Mouse (Mus musculus): Measurements from ENCODE around the gene Vmn1r68. TPM values are rescaled to one million over a fixed set of nuclear protein-coding genes. Genes with fewer than 3 reads are reported as not detected.

Vmn1r68 gene
- total RNA-seq (2014; fragmentation: Nextera tagmentation) (not detected in 2 replicates), total RNA-seq (2017) (0.05 and 0.06 TPM in 2 replicates), polyA plus RNA-seq (2012) (not detected in 2 replicates)

GRCm38 (mm10) chr7:10558385-10558784 lies at the start of gene Vmn1r68:
Gene Vmn1r68 (minus strand): TSS chr7:10558485.
- ATAC-seq (ENCODE audit: extremely low read depth, insufficient number of reproducible peaks, low FRiP score, poor library complexity, severe bottlenecking) (no peak), DNase-seq (ENCODE audit: low spot score) (no peak)
- Histone ChIP-seq H3K9me3 (replicated peaks) (no peaks in the 10 kb centered on the region), H3K4me3 (ENCODE audit: low read depth, low read length) (no peak within 1 kb of the TSS), H3K27me3 (ENCODE audit: insufficient read depth, low read length) (no peaks in the 10 kb centered on the region), H3K4me1 (ENCODE audit: insufficient read depth, low read depth, low read length) (no peaks in the 10 kb centered on the region), H3K36me3 (replicated peaks) (no peaks in the 10 kb centered on the region)
- TF ChIP-seq POLR2AphosphoS5 (IDR thresholded peaks at IDR 0.05; ENCODE audit: insufficient replicate concordance, low read depth, low read length) (no peak), CTCF (IDR thresholded peaks at IDR 0.05; ENCODE audit: low read depth, low read length) (no peak), GATA1 (IDR thresholded peaks at IDR 0.05; ENCODE audit: borderline replicate concordance, low read length) (no peak), TAL1 (conservative IDR thresholded peaks at IDR 0.05; ENCODE audit: low read depth, low read length) (no peak), GATA2 (IDR thresholded peaks at IDR 0.05; ENCODE audit: borderline replicate concordance, low read depth, low read length) (no peak)

- TF ChIP-seq POLR2AphosphoS5 (IDR thresholded peaks at IDR 0.05; ENCODE audit: insufficient replicate concordance, low read depth, low read length): no peak
- no peak for TF ChIP-seq GATA1 (IDR thresholded peaks at IDR 0.05; ENCODE audit: borderline replicate concordance, low read length)
- TF ChIP-seq GATA2 (IDR thresholded peaks at IDR 0.05; ENCODE audit: borderline replicate concordance, low read depth, low read length): no peak
- no peak for TF ChIP-seq TAL1 (conservative IDR thresholded peaks at IDR 0.05; ENCODE audit: low read depth, low read length)
- TF ChIP-seq CTCF (IDR thresholded peaks at IDR 0.05; ENCODE audit: low read depth, low read length): no peak
- no peaks in the 10 kb centered on the region for H3K4me1 ChIP-seq (ENCODE audit: insufficient read depth, low read depth, low read length)
- H3K9me3 ChIP-seq (replicated peaks): peaks cover 8% of the 10 kb centered on the region
- H3K4me3 ChIP-seq (ENCODE audit: low read depth, low read length): no peak overlapping the region
- H3K36me3 ChIP-seq (replicated peaks): no peaks in the 10 kb centered on the region
- H3K27me3 ChIP-seq (ENCODE audit: insufficient read depth, low read length): no peaks in the 10 kb centered on the region
- DNase-seq (ENCODE audit: low spot score) (no peak), ATAC-seq (ENCODE audit: extremely low read depth, insufficient number of reproducible peaks, low FRiP score, poor library complexity, severe bottlenecking) (no peak)
Measured at GRCm38 (mm10) chr7:10495578-10495977, 62.7 kb downstream of the Vmn1r68 start.

- no peaks in the 10 kb centered on the region for H3K27me3 ChIP-seq (ENCODE audit: insufficient read depth, low read length)
- ATAC-seq (ENCODE audit: extremely low read depth, insufficient number of reproducible peaks, low FRiP score, poor library complexity, severe bottlenecking): no peak
- TF ChIP-seq GATA2 (IDR thresholded peaks at IDR 0.05; ENCODE audit: borderline replicate concordance, low read depth, low read length): no peak
- TF ChIP-seq CTCF (IDR thresholded peaks at IDR 0.05; ENCODE audit: low read depth, low read length): no peak
- TF ChIP-seq TAL1 (conservative IDR thresholded peaks at IDR 0.05; ENCODE audit: low read depth, low read length): no peak
- TF ChIP-seq GATA1 (IDR thresholded peaks at IDR 0.05; ENCODE audit: borderline replicate concordance, low read length): no peak
- TF ChIP-seq POLR2AphosphoS5 (IDR thresholded peaks at IDR 0.05; ENCODE audit: insufficient replicate concordance, low read depth, low read length): no peak
- no peak for DNase-seq (ENCODE audit: low spot score)
- H3K36me3 ChIP-seq (replicated peaks): no peaks in the 10 kb centered on the region
- H3K9me3 ChIP-seq (replicated peaks): peaks cover 8% of the 10 kb centered on the region
- H3K4me3 ChIP-seq (ENCODE audit: low read depth, low read length): no peak within 1 kb of the TSS
- no peaks in the 10 kb centered on the region for H3K4me1 ChIP-seq (ENCODE audit: insufficient read depth, low read depth, low read length)
Measured at GRCm38 (mm10) chr7:10494786-10495521, 63.3 kb downstream of the Vmn1r68 start, which contains the start of gene Zik1. Gene Zik1 (minus strand): TSS chr7:10495394.

GRCm38 (mm10) chr7:10480588-10481233 lies 77.6 kb downstream of the Vmn1r68 start:
- no peak overlapping the region for H3K4me3 ChIP-seq (ENCODE audit: low read depth, low read length)
- TF ChIP-seq POLR2AphosphoS5 (IDR thresholded peaks at IDR 0.05; ENCODE audit: insufficient replicate concordance, low read depth, low read length) (no peak), GATA1 (IDR thresholded peaks at IDR 0.05; ENCODE audit: borderline replicate concordance, low read length) (no peak), CTCF (IDR thresholded peaks at IDR 0.05; ENCODE audit: low read depth, low read length) (no peak), GATA2 (IDR thresholded peaks at IDR 0.05; ENCODE audit: borderline replicate concordance, low read depth, low read length) (no peak), TAL1 (conservative IDR thresholded peaks at IDR 0.05; ENCODE audit: low read depth, low read length) (no peak)

GRCm38 (mm10) chr7:10479813-10480212 lies 78.5 kb downstream of the Vmn1r68 start:
- H3K4me1 ChIP-seq (ENCODE audit: insufficient read depth, low read depth, low read length): no peaks in the 10 kb centered on the region
- TF ChIP-seq TAL1 (conservative IDR thresholded peaks at IDR 0.05; ENCODE audit: low read depth, low read length) (no peak), POLR2AphosphoS5 (IDR thresholded peaks at IDR 0.05; ENCODE audit: insufficient replicate concordance, low read depth, low read length) (no peak), GATA2 (IDR thresholded peaks at IDR 0.05; ENCODE audit: borderline replicate concordance, low read depth, low read length) (no peak), CTCF (IDR thresholded peaks at IDR 0.05; ENCODE audit: low read depth, low read length) (no peak)
- ATAC-seq (ENCODE audit: extremely low read depth, insufficient number of reproducible peaks, low FRiP score, poor library complexity, severe bottlenecking) (no peak), DNase-seq (ENCODE audit: low spot score) (no peak)
- no peaks in the 10 kb centered on the region for H3K36me3 ChIP-seq (replicated peaks)
- H3K4me3 ChIP-seq (ENCODE audit: low read depth, low read length): no peak overlapping the region
- H3K27me3 ChIP-seq (ENCODE audit: insufficient read depth, low read length): no peaks in the 10 kb centered on the region
- no peaks in the 10 kb centered on the region for H3K9me3 ChIP-seq (replicated peaks)

More at GRCm38 (mm10) chr7:10480588-10481233, 77.6 kb downstream of the Vmn1r68 start:
- no peaks in the 10 kb centered on the region for H3K27me3 ChIP-seq (ENCODE audit: insufficient read depth, low read length)
- DNase-seq (ENCODE audit: low spot score): no peak
- H3K4me1 ChIP-seq (ENCODE audit: insufficient read depth, low read depth, low read length): no peaks in the 10 kb centered on the region
- ATAC-seq (ENCODE audit: extremely low read depth, insufficient number of reproducible peaks, low FRiP score, poor library complexity, severe bottlenecking): no peak
- no peaks in the 10 kb centered on the region for H3K36me3 ChIP-seq (replicated peaks)
- H3K9me3 ChIP-seq (replicated peaks): no peaks in the 10 kb centered on the region

- Histone ChIP-seq H3K9me3 (replicated peaks) (no peaks in the 10 kb centered on the region), H3K27me3 (ENCODE audit: insufficient read depth, low read length) (no peaks in the 10 kb centered on the region), H3K4me1 (ENCODE audit: insufficient read depth, low read depth, low read length) (no peaks in the 10 kb centered on the region), H3K4me3 (ENCODE audit: low read depth, low read length) (no peak overlapping the region), H3K36me3 (replicated peaks) (no peaks in the 10 kb centered on the region)
- TF ChIP-seq CTCF (IDR thresholded peaks at IDR 0.05; ENCODE audit: low read depth, low read length) (no peak), GATA2 (IDR thresholded peaks at IDR 0.05; ENCODE audit: borderline replicate concordance, low read depth, low read length) (no peak), POLR2AphosphoS5 (IDR thresholded peaks at IDR 0.05; ENCODE audit: insufficient replicate concordance, low read depth, low read length) (no peak), TAL1 (conservative IDR thresholded peaks at IDR 0.05; ENCODE audit: low read depth, low read length) (no peak)
- no peak for DNase-seq (ENCODE audit: low spot score)
- no peak for ATAC-seq (ENCODE audit: extremely low read depth, insufficient number of reproducible peaks, low FRiP score, poor library complexity, severe bottlenecking)
Measured at GRCm38 (mm10) chr7:10458166-10458565, 100.1 kb downstream of the Vmn1r68 start.

Other genes starting within 250 kb of the Vmn1r68 start
- gene Vmn1r67, start 115.2 kb downstream of the Vmn1r68 start, total RNA-seq (2014; fragmentation: Nextera tagmentation): not detected in 2 replicates
- 0.05 TPM in 1 of 2 replicates, not detected in the other for gene Vmn1r67, start 115.2 kb downstream of the Vmn1r68 start, total RNA-seq (2017)
- gene Vmn1r67, start 115.2 kb downstream of the Vmn1r68 start, polyA plus RNA-seq (2012): not detected in 2 replicates
- not detected in 2 replicates for gene Zik1, start 63.1 kb downstream of the Vmn1r68 start, total RNA-seq (2014; fragmentation: Nextera tagmentation)
- gene Zik1, start 63.1 kb downstream of the Vmn1r68 start, total RNA-seq (2017): 0.06 and 0.22 TPM in 2 replicates
- gene Zik1, start 63.1 kb downstream of the Vmn1r68 start, polyA plus RNA-seq (2012): not detected in 2 replicates
- not detected in 2 replicates for gene Vmn1r69, start 55.2 kb upstream of the Vmn1r68 start, total RNA-seq (2014; fragmentation: Nextera tagmentation)
- gene Vmn1r69, start 55.2 kb upstream of the Vmn1r68 start, total RNA-seq (2017): 0.12 and 0.55 TPM in 2 replicates
- not detected in 2 replicates for gene Vmn1r69, start 55.2 kb upstream of the Vmn1r68 start, polyA plus RNA-seq (2012)
- not detected in 2 replicates for gene Vmn1r70, start 73.0 kb upstream of the Vmn1r68 start, total RNA-seq (2014; fragmentation: Nextera tagmentation)
- gene Vmn1r70, start 73.0 kb upstream of the Vmn1r68 start, total RNA-seq (2017): 0.27 TPM in 1 of 2 replicates, not detected in the other
- not detected in 2 replicates for gene Vmn1r70, start 73.0 kb upstream of the Vmn1r68 start, polyA plus RNA-seq (2012)
- not detected in 2 replicates for gene Nlrp4b, start 129.3 kb upstream of the Vmn1r68 start, total RNA-seq (2014; fragmentation: Nextera tagmentation)
- gene Nlrp4b, start 129.3 kb upstream of the Vmn1r68 start, total RNA-seq (2017): 0.05 TPM in 1 of 2 replicates, not detected in the other
- gene Nlrp4b, start 129.3 kb upstream of the Vmn1r68 start, polyA plus RNA-seq (2012): not detected in 2 replicates
- gene Vmn1r71, start 195.9 kb upstream of the Vmn1r68 start, total RNA-seq (2014; fragmentation: Nextera tagmentation): not detected in 2 replicates
- gene Vmn1r71, start 195.9 kb upstream of the Vmn1r68 start, total RNA-seq (2017): 0.05 and 0.06 TPM in 2 replicates
- gene Vmn1r71, start 195.9 kb upstream of the Vmn1r68 start, polyA plus RNA-seq (2012): not detected in 2 replicates

Data from G1E (cell line).